Mouse (Mus musculus) right cerebral cortex, adult 2 months (tissue): ENCODE measurements around the gene Ifna6.

Experiments
- DNase-seq, 2 experiments: peaks; one replicate each; pipeline ENCODE4 v3.0.0; 2021 to 2022; ENCODE audit warnings: low spot score in 2 of 2

Ifna6 gene

DNA sequence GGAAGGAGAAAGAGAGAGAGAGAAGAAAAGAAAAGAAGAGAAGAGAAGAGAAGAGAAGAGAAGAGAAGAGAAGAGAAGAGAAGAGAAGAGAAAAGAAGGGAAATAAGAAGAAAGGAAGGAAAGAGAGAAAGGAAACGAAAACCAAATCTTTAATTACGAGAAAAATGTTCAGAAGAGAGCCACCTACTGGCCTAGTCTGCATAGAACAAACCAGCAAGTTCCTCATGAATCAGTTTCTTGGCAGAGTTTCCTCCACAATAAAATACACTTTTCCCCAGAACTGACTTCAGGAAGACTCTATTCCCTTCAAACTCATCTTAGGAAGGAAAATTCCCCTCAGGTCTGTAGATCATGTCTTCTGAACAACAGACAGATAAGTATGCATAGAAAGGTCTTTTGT is 18.1 kb downstream of the Ifna6 start:
- no peak for DNase-seq

GRCm38 (mm10) chr4:88849698-88850097 is 22.5 kb downstream of the Ifna6 start, which contains the start of gene Ifna1:
Gene Ifna1, plus strand, starts transcription at chr4:88850087.
- no peak for DNase-seq

DNA sequence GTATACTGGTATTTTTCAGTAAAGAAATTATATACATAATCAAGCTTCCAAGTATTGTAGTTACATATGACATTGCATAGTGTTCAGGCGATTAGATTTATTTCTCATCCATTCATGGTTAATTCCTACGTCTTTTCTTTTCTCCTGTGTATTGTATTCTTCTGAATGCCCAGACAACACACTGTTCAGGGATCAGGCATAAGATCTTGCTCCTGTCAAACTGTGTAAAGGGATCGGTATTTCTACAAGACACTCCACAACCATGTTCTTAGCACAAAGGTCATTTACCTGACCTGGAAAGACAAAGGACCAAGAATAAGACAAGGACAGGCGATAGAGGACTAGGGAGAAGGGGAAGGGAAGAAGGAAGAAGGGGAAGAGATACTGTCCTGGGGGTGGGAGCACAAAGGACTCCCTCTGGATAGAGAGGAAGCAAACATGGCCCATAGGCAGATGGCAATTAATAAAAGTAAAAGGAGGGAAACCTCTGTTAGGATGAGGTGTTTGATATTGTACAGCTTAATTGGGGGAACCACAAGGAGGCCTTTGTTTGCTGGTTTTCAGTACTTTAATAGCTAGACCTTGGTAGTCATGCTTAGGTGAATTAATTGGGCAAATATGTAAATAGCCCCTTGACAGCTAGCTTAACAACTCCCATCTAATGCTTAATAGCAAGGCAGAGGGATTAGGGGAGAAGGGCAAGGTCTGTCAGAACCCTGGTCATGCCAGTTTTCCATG is 24.0 kb downstream of the Ifna6 start:
- DNase-seq, result no peak

GRCm38 (mm10) chr4:88859214-88859613 is 32.0 kb downstream of the Ifna6 start:
- DNase-seq, result no peak

- no peak for DNase-seq
Observed at GRCm38 (mm10) chr4:88863309-88863708, 36.1 kb downstream of the Ifna6 start.

DNA sequence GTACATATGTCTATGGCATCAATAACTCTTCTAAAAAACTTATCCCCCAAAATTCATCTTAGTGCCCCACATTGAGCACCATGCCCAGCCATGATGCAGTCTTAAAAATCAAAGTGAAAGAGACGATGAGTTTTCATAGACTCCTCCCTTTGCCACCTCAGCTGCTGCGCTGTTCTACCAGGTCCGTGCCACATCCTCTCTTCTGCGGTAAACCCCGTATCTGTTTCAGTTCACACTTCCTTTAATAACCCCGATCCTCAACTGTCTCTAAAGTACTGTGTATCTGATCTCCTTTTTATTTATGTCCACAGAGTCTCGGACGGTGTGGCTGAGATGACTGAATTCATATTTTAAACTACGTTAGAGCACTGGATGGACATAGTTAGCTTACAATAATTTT is 37.4 kb downstream of the Ifna6 start:
- no peak for DNase-seq

DNA sequence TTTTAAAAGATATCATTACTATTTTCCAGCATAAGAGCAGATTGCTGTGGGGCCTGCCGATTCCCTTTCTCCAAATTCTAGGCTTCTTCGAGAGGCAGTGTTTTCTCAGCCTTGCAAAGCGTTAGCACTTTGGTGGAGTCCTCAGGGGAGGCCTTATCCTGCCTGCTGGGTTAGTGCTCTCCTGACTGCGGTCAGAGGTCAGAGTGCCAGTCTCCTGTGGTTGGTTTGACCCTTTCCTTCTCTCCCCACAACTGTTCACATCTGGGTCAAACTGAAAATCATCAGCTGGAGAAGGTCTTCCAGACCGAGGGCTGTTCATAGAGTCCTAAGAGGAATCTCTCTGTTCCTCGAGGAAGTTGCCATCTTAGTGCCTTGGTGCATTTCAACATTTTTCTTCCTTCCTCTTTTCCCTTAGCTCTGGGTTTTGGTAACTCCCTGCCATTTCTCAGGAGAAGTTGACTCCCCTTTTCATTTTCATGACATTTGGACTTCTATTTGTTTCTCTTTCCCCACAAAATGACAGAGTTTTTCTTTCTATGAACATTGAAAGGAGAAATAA is 37.9 kb downstream of the Ifna6 start:
- DNase-seq, result no peak

- DNase-seq, result peak; percentile 74 to 84
Observed at GRCm38 (mm10) chr4:88867366-88867925, 40.2 kb downstream of the Ifna6 start.

DNA sequence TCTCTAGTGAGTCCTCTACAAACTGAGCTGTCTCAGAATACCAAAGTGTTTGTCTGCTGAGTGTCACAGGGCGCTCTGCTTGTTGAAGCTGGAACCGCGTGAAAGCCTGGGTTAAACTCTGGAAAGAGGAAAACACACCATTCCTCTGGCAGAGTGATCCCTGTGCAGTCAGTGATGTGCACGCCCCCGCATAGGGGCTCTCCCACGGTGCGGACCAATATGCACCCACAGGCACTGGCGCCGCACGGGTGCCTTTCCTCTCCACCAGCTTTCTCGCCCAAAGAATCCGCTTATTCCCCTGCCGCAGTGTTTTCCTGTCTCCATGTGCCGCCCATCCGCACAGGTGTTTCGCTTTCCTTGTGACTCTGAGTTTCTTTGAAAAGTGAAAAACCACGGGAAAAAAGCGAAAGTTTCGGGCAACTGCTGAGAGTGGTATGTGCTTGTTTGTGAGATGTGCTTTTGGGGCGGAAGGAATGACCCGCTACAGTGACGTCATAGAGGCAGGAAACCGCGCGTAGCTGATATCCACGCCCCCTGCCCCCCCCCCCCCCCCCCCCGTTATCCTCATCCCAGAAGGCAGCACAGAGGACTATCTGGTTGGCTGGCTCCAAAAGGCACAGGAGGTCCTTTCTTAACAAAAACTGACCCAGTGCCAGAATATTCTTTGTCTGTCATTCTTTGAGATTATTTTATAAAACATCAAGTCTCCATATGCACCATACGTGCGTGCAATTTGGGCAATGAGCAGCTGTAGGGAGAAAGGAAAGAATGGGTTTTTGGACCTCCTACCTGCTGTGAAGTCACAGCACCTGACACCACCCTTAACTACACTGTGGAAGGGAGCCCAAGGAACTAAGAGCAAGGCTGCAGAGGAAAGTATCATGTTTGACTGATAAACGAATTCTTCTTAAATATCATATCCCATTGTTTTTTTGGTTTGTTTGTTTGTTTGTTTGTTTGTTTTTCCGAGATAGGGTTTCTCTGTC is 41.0 kb downstream of the Ifna6 start:
- DNase-seq, result peak; percentile 15 to 34

- peak; percentile 10 to 51 for DNase-seq
Observed at GRCm38 (mm10) chr4:88872691-88873090, 45.5 kb downstream of the Ifna6 start.

DNA sequence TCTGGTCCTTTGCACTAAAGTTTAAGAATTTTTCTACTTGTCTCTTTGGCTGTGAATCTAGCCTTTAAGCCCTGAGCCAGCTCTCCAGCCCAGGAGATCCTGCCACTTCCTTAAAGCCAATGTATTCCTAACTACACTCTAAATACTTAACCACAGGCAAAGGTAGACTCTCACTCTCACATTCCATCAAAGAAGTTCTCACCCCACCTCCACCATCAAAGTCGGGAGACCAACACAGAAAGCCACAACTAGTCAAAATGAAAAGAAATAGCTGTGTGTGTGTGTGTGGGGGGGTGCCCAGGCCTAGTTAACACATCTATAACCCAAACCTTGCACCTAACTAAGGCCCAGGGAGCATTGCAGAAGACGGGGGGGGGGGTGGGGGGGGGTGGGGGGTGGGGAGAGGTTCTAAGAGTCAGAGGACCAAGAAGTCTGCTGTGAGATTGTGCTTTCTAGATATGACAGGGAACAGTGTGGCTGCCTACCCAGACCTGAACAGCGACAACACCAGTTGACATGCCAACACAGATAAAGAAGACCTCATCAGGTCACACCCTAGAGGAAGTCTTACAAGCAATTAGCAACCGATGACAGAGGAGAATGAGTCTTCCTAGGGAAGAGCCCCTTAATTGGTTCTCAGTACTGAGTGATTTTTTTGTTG is 48.3 kb downstream of the Ifna6 start:
- no peak for DNase-seq

- DNase-seq, result no peak
Observed at GRCm38 (mm10) chr4:88876520-88876919, 49.3 kb downstream of the Ifna6 start.
